ENCODE assay signal across 8 mouse cellular contexts in the genomic region with DNA sequence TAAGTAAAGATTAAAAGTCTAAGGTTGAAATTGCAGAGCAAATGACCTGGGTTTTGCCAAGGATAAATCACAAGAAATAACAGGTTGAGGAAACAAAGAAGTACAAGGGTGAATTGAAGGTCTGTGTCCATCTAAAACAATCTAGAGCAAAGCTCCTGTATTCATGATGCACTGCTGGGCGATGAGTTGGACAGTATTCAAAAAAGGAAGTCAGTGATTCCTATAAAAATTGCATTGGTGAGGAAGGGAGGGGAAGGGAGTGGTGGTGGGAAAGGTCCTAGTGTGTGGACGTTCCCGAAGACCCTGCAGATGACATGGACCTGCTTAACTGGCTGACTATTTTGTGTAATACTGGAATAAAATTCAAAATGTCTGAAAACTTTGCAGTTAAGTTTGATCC.
"Had no signal": no experiment of that assay in that cellular context is flagged by ENCODE, and none has a peak within 500 bp of the region (broad histone marks: within the 10 kb centered on the region; RNA-seq: fewer than 3 reads in every experiment).

No protein-coding gene starts in this region.

- DNase-seq: kidney, adult 8-10 months; kidney, postnatal 25 days; layer of hippocampus, adult 9-11 months; layer of hippocampus, postnatal 36 days; lung, adult 2 months; lung, postnatal 10 days; right cerebral cortex, postnatal 14 days; thymus, postnatal 36 days had no signal
